Mouse (Mus musculus): ENCODE measurements around the gene Ptafr. TPM values are rescaled to one million over a fixed set of nuclear protein-coding genes. Genes with fewer than 3 reads are reported as not detected.
"Not testable (repeated sequence)": the region's sequence is repeated elsewhere in the genome, so short reads cannot be mapped to it uniquely, and the experiment has no call there.

Ptafr gene
- polyA plus RNA-seq, 1 experiment from 2014 or later = 0.67 TPM

GRCm38 (mm10) chr4:132600465-132600864 is 36.6 kb downstream of the Ptafr start:
- Histone ChIP-seq H3K36me3 (replicated peaks) (no peaks in the 10 kb centered on the region), H3K9ac (no peak overlapping the region), H3K4me1 (no peaks in the 10 kb centered on the region), H3K27ac (no peak overlapping the region), H3K27me3 (replicated peaks) (no peaks in the 10 kb centered on the region), H3K4me2 (no peak overlapping the region), H3K9me3 (no peaks in the 10 kb centered on the region), H3K4me3 (no peak overlapping the region)
- ATAC-seq (replicated peaks) = no peak
- 81% methylated on average over 6 of the region's 6 CpGs for WGBS

GRCm38 (mm10) chr4:132601242-132601641 is 37.4 kb downstream of the Ptafr start:
- not testable (repeated sequence) for H3K4me2 ChIP-seq; ATAC-seq (replicated peaks); H3K9me3 ChIP-seq; H3K4me1 ChIP-seq; H3K27me3 ChIP-seq (replicated peaks); H3K36me3 ChIP-seq (replicated peaks); H3K4me3 ChIP-seq; H3K9ac ChIP-seq; H3K27ac ChIP-seq
- WGBS = 94% methylated on average over 4 of the region's 5 CpGs

GRCm38 (mm10) chr4:132603468-132603867 is 39.6 kb downstream of the Ptafr start:
- Histone ChIP-seq H3K27ac (no peak overlapping the region), H3K9me3 (no peaks in the 10 kb centered on the region), H3K4me2 (no peak overlapping the region), H3K4me3 (no peak overlapping the region), H3K4me1 (no peaks in the 10 kb centered on the region), H3K9ac (no peak overlapping the region), H3K36me3 (replicated peaks) (no peaks in the 10 kb centered on the region), H3K27me3 (replicated peaks) (no peaks in the 10 kb centered on the region)
- no peak for ATAC-seq (replicated peaks)
- 78% methylated on average over 4 of the region's 4 CpGs for WGBS

GRCm38 (mm10) chr4:132605816-132606215 is 41.9 kb downstream of the Ptafr start:
- Histone ChIP-seq H3K36me3 (replicated peaks) (no peaks in the 10 kb centered on the region), H3K27ac (no peak overlapping the region), H3K9ac (no peak overlapping the region), H3K4me1 (no peaks in the 10 kb centered on the region), H3K9me3 (no peaks in the 10 kb centered on the region), H3K4me3 (no peak overlapping the region), H3K27me3 (replicated peaks) (no peaks in the 10 kb centered on the region), H3K4me2 (no peak overlapping the region)
- 80% methylated on average over 5 of the region's 5 CpGs for WGBS
- no peak for ATAC-seq (replicated peaks)

- Histone ChIP-seq H3K4me1 (no peaks in the 10 kb centered on the region), H3K9me3 (no peaks in the 10 kb centered on the region), H3K36me3 (replicated peaks) (no peaks in the 10 kb centered on the region), H3K27me3 (replicated peaks) (no peaks in the 10 kb centered on the region), H3K9ac (no peak overlapping the region), H3K4me3 (no peak overlapping the region), H3K27ac (no peak overlapping the region), H3K4me2 (no peak overlapping the region)
- ATAC-seq (replicated peaks) = no peak
- WGBS = 49% methylated on average over 4 of the region's 4 CpGs
Measured at GRCm38 (mm10) chr4:132608147-132608546, 44.3 kb downstream of the Ptafr start.

GRCm38 (mm10) chr4:132610301-132610984 is 46.6 kb downstream of the Ptafr start:
- no peaks in the 10 kb centered on the region for H3K36me3 ChIP-seq (replicated peaks)
- H3K4me3 ChIP-seq = no peak overlapping the region
- ATAC-seq (replicated peaks) = no peak
- no peaks in the 10 kb centered on the region for H3K27me3 ChIP-seq (replicated peaks)
- H3K9ac ChIP-seq = no peak overlapping the region
- H3K27ac ChIP-seq = no peak overlapping the region
- H3K9me3 ChIP-seq = no peaks in the 10 kb centered on the region
- 79% methylated on average over 3 of the region's 3 CpGs for WGBS
- H3K4me2 ChIP-seq = no peak overlapping the region
- no peaks in the 10 kb centered on the region for H3K4me1 ChIP-seq

- ATAC-seq (replicated peaks) = no peak
- Histone ChIP-seq H3K4me1 (no peaks in the 10 kb centered on the region), H3K36me3 (replicated peaks) (no peaks in the 10 kb centered on the region), H3K9ac (no peak overlapping the region), H3K27ac (no peak overlapping the region), H3K4me2 (no peak overlapping the region), H3K4me3 (no peak overlapping the region), H3K9me3 (no peaks in the 10 kb centered on the region), H3K27me3 (replicated peaks) (no peaks in the 10 kb centered on the region)
- WGBS = 87% methylated on average over 8 of the region's 8 CpGs
Measured at GRCm38 (mm10) chr4:132611320-132611719, 47.5 kb downstream of the Ptafr start.

- H3K9ac ChIP-seq = no peak overlapping the region
- no peaks in the 10 kb centered on the region for H3K27me3 ChIP-seq (replicated peaks)
- WGBS = 92% methylated on average over 6 of the region's 6 CpGs
- no peaks in the 10 kb centered on the region for H3K9me3 ChIP-seq
- ATAC-seq (replicated peaks) = no peak
- no peak overlapping the region for H3K4me3 ChIP-seq
- no peaks in the 10 kb centered on the region for H3K4me1 ChIP-seq
- H3K4me2 ChIP-seq = no peak overlapping the region
- H3K27ac ChIP-seq = no peak overlapping the region
- no peaks in the 10 kb centered on the region for H3K36me3 ChIP-seq (replicated peaks)
Measured at GRCm38 (mm10) chr4:132617873-132618272, 54.0 kb downstream of the Ptafr start.

GRCm38 (mm10) chr4:132618850-132619375 is 55.0 kb downstream of the Ptafr start:
- no peaks in the 10 kb centered on the region for H3K27me3 ChIP-seq (replicated peaks)
- no peak overlapping the region for H3K4me2 ChIP-seq
- H3K9ac ChIP-seq = no peak overlapping the region
- no peak overlapping the region for H3K4me3 ChIP-seq
- no peak overlapping the region for H3K27ac ChIP-seq
- H3K36me3 ChIP-seq (replicated peaks) = no peaks in the 10 kb centered on the region
- no peaks in the 10 kb centered on the region for H3K4me1 ChIP-seq
- WGBS = 80% methylated on average over 10 of the region's 10 CpGs
- ATAC-seq (replicated peaks) = no peak
- no peaks in the 10 kb centered on the region for H3K9me3 ChIP-seq

- H3K4me1 ChIP-seq = no peaks in the 10 kb centered on the region
- H3K27ac ChIP-seq = no peak overlapping the region
- WGBS = 86% methylated on average over 4 of the region's 4 CpGs
- H3K9ac ChIP-seq = no peak overlapping the region
- no peaks in the 10 kb centered on the region for H3K36me3 ChIP-seq (replicated peaks)
- ATAC-seq (replicated peaks) = no peak
- no peak overlapping the region for H3K4me2 ChIP-seq
- no peak overlapping the region for H3K4me3 ChIP-seq
- H3K9me3 ChIP-seq = no peaks in the 10 kb centered on the region
- no peaks in the 10 kb centered on the region for H3K27me3 ChIP-seq (replicated peaks)
Measured at GRCm38 (mm10) chr4:132620134-132620533, 56.3 kb downstream of the Ptafr start.

- WGBS = 73% methylated on average over 7 of the region's 7 CpGs
- Histone ChIP-seq H3K4me3 (no peak overlapping the region), H3K4me1 (no peaks in the 10 kb centered on the region), H3K9me3 (no peaks in the 10 kb centered on the region), H3K27me3 (replicated peaks) (no peaks in the 10 kb centered on the region), H3K9ac (no peak overlapping the region), H3K4me2 (no peak overlapping the region), H3K36me3 (replicated peaks) (no peaks in the 10 kb centered on the region), H3K27ac (no peak overlapping the region)
- no peak for ATAC-seq (replicated peaks)
Measured at GRCm38 (mm10) chr4:132621287-132622068, 57.6 kb downstream of the Ptafr start.

GRCm38 (mm10) chr4:132624034-132624657 is 60.3 kb downstream of the Ptafr start:
- H3K27me3 ChIP-seq (replicated peaks) = no peaks in the 10 kb centered on the region
- H3K27ac ChIP-seq = no peak overlapping the region
- H3K9ac ChIP-seq = no peak overlapping the region
- no peaks in the 10 kb centered on the region for H3K9me3 ChIP-seq
- no peak overlapping the region for H3K4me3 ChIP-seq
- ATAC-seq (replicated peaks) = no peak
- H3K36me3 ChIP-seq (replicated peaks) = no peaks in the 10 kb centered on the region
- no peak overlapping the region for H3K4me2 ChIP-seq
- no peaks in the 10 kb centered on the region for H3K4me1 ChIP-seq
- WGBS = 86% methylated on average over 5 of the region's 5 CpGs
